Mouse (Mus musculus) thymus, adult 2 months (tissue): ENCODE data around the gene Slc38a7. TPM values are rescaled to one million over a fixed set of nuclear protein-coding genes. Genes with fewer than 3 reads are reported as not detected.

Source experiments
- DNase-seq: peaks from one replicate; pipeline ENCODE4 v3.0.0; 2021
- H3K27ac ChIP-seq: fragments of 200-500 bp; 2 replicates; pipeline ENCODE4 v1.5.1; 2012; ENCODE audit warnings: low read length, control low read depth; ENCODE audit not compliant: control insufficient read depth, insufficient read depth
- H3K27me3 ChIP-seq: fragments of 200-500 bp; 2 replicates; pipeline ENCODE4 v1.6.1; 2012; ENCODE audit warnings: mild to moderate bottlenecking, low read length, moderate library complexity, mixed read lengths; ENCODE audit not compliant: control insufficient read depth, insufficient read depth
- H3K36me3 ChIP-seq: fragments of 200-500 bp; 2 replicates; pipeline ENCODE4 v1.6.1; 2012; ENCODE audit warnings: mild to moderate bottlenecking, low read length, moderate library complexity; ENCODE audit not compliant: control insufficient read depth, insufficient read depth
- H3K4me1 ChIP-seq: fragments of 200-500 bp; replicated peaks from 2 replicates; pipeline ENCODE4 v1.6.1; 2012; ENCODE audit warnings: low read length; ENCODE audit not compliant: control insufficient read depth, insufficient read depth
- H3K4me3 ChIP-seq: fragments of 200-500 bp; 2 replicates; pipeline ENCODE4 v1.5.1; 2012; ENCODE audit warnings: mild to moderate bottlenecking, low read length, control low read depth, moderate library complexity; ENCODE audit not compliant: control insufficient read depth, insufficient read depth
- CTCF ChIP-seq: fragments of 200-500 bp; IDR thresholded peaks from 2 replicates; pipeline ENCODE4 v1.5.1; 2012; ENCODE audit warnings: mild to moderate bottlenecking, control low read depth, low read length, moderate library complexity, borderline replicate concordance; ENCODE audit not compliant: control insufficient read depth, poor library complexity, insufficient read depth; ENCODE audit errors: extremely low read depth
- POLR2A ChIP-seq: fragments of 200-500 bp; IDR thresholded peaks from 2 replicates; pipeline ENCODE4 v1.6.1; 2012; ENCODE audit warnings: mild to moderate bottlenecking, low read length, control low read depth, moderate library complexity; ENCODE audit not compliant: control insufficient read depth, poor library complexity, insufficient read depth; ENCODE audit errors: extremely low read depth
- WGBS: fragments of 180-500 bp; shearing (Covaris S2); methylation state at CpG from one replicate; pipeline ENCODE4 v1.1.7; 2018; 5-methylcytosine and 5-hydroxymethylcytosine counted together
- polyA plus RNA-seq: library from polyadenylated mRNA; depleted of rRNA; stranded (reverse); fragments of >200 nt; gene quantifications from 2 replicates; pipeline ENCODE4 v1.2.3, GENCODE M21; 2012

The Slc38a7 gene
- polyA plus RNA-seq, 1 experiment: 26.8 TPM

- DNase-seq: no peak
Observed at GRCm38 (mm10) chr8:95852290-95852689, 1.0 kb downstream of the Slc38a7 start.

GRCm38 (mm10) chr8:95850326-95850725 lies 3.0 kb downstream of the Slc38a7 start:
- H3K27me3 ChIP-seq: no peaks in the 10 kb centered on the region
- WGBS: 96% methylated on average over 2 of the region's 2 CpGs
- H3K36me3 ChIP-seq: no peaks in the 10 kb centered on the region
- H3K27ac ChIP-seq: no peak overlapping the region
- no peak overlapping the region for H3K4me3 ChIP-seq
- no peak for DNase-seq
- no peak for TF ChIP-seq CTCF
- TF ChIP-seq POLR2A: no peak
- peaks cover 10% of the 10 kb centered on the region for H3K4me1 ChIP-seq

More at GRCm38 (mm10) chr8:95852290-95852689, 1.0 kb downstream of the Slc38a7 start:
- no peak overlapping the region for H3K27ac ChIP-seq
- no peak for TF ChIP-seq CTCF
- no peak for TF ChIP-seq POLR2A
- no peak overlapping the region for H3K4me3 ChIP-seq
- no peaks in the 10 kb centered on the region for H3K27me3 ChIP-seq
- peaks cover 10% of the 10 kb centered on the region for H3K4me1 ChIP-seq
- 27% methylated on average over 4 of the region's 4 CpGs for WGBS
- no peaks in the 10 kb centered on the region for H3K36me3 ChIP-seq

DNA sequence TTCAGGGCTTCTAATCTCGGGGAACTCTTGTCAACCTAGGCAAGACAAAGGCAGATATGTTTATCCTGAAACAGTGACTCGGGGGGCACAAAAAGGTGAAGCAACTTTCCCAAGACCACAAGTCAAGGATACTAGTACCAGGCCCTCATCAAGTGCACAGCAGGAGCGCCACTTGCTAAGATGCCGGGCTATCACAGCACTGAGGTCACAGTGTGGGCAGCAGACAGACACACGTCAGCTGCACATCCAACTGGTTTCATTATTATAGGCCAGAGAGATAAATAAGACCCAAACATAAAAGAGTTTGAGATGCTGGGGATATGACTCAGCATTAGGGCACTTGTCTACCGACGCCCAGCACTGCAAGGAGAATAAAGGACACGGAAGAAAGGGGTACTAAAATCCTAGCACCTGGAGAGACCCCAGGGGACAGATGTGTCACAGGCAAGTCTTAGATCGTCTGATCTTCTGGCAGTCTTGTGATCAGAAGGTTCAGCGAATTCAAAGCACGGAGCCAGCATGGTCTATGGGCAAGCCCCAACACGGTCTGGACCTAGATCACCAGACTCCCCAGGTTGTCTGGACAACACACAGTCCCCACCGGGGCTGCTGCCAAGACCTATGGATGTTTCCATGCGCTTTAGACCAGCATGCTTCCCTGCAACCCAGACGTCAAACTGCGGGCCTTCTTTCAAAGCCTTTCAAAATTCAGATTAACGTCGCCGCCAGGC lies 4.4 kb downstream of the Slc38a7 start:
- no peaks in the 10 kb centered on the region for H3K36me3 ChIP-seq
- H3K4me1 ChIP-seq: peaks cover 10% of the 10 kb centered on the region
- TF ChIP-seq CTCF: no peak
- TF ChIP-seq POLR2A: no peak
- H3K27ac ChIP-seq: no peak overlapping the region
- no peak for DNase-seq
- no peaks in the 10 kb centered on the region for H3K27me3 ChIP-seq
- WGBS: 94% methylated on average over 19 of the region's 19 CpGs
- no peak overlapping the region for H3K4me3 ChIP-seq

- H3K4me3 ChIP-seq: no peak overlapping the region
- no peaks in the 10 kb centered on the region for H3K36me3 ChIP-seq
- 86% methylated on average over 24 of the region's 24 CpGs for WGBS
- TF ChIP-seq CTCF (no peak), POLR2A (no peak)
- H3K4me1 ChIP-seq: peaks cover 7% of the 10 kb centered on the region
- H3K27ac ChIP-seq: no peak overlapping the region
- no peak for DNase-seq
- H3K27me3 ChIP-seq: no peaks in the 10 kb centered on the region
Observed at GRCm38 (mm10) chr8:95848061-95848551, 5.2 kb downstream of the Slc38a7 start.

DNA sequence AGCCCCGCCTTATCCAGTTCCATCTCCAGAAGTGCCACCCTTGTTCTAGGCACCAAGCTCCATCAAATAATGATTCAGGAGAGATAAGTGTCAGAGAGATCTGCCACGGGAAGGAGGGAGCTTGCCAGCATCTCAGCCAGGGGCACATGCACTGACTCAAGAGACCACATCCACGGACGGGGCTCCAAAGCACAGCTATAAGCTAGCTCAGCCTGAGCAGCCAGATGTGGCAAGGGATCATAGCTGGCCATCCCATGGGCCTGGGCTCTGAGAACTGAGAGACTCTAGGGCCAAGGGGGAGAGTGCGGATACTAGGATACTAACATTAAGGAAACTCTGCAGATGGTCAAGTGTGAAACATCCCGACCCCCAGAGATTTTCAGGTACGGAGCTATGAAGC lies 8.3 kb downstream of the Slc38a7 start:
- Histone ChIP-seq H3K4me1 (no peaks in the 10 kb centered on the region), H3K4me3 (no peak overlapping the region), H3K27ac (no peak overlapping the region), H3K36me3 (no peaks in the 10 kb centered on the region), H3K27me3 (no peaks in the 10 kb centered on the region)
- WGBS: 96% methylated on average over 7 of the region's 7 CpGs
- DNase-seq: no peak
- no peak for TF ChIP-seq CTCF
- no peak for TF ChIP-seq POLR2A

DNA sequence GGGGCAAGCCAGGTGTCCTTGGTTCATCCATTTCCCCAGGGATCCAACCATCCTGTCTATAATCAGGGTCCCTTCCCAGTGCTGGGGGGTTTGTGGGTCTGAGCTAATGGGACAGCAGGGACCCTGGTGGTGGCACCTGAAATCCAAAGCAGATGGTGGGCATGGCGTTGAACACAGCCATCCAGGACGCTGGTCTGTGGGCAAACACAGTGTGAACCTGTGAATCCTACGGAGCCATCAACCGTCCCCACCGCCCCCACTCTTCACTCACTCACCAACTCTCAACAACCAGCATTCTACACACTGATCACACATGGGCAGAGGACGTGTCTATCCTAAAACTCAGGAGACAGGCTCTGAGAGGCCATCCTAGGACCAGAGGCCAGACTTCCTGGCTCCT lies 9.4 kb downstream of the Slc38a7 start:
- H3K36me3 ChIP-seq: no peaks in the 10 kb centered on the region
- H3K27me3 ChIP-seq: no peaks in the 10 kb centered on the region
- WGBS: 98% methylated on average over 6 of the region's 6 CpGs
- no peaks in the 10 kb centered on the region for H3K4me1 ChIP-seq
- no peak overlapping the region for H3K4me3 ChIP-seq
- no peak overlapping the region for H3K27ac ChIP-seq
- TF ChIP-seq POLR2A (no peak), CTCF (no peak)
- DNase-seq: no peak
